Mouse (Mus musculus): ENCODE data around the gene Slc35e1. TPM values are rescaled to one million over a fixed set of nuclear protein-coding genes. Genes with fewer than 3 reads are reported as not detected.

Slc35e1 gene
- polyA plus RNA-seq, 1 experiment: 0.29 TPM

- Histone ChIP-seq H3K27me3 (ENCODE audit: control insufficient read depth) (no peaks in the 10 kb centered on the region), H3K4me3 (replicated peaks) (no peak overlapping the region), H3K36me3 (ENCODE audit: control insufficient read depth) (peaks cover 78% of the 10 kb centered on the region), H3K9me3 (ENCODE audit: control insufficient read depth, low read length) (no peaks in the 10 kb centered on the region), H3K4me1 (ENCODE audit: control insufficient read depth) (no peaks in the 10 kb centered on the region)
- TF ChIP-seq GATA1 (IDR thresholded peaks at IDR 0.05; ENCODE audit: low read length) (no peak), TAL1 (IDR thresholded peaks at IDR 0.05; ENCODE audit: low read length) (no peak)
These were observed 32.4 kb downstream of the Slc35e1 start for GRCm38 (mm10) chr8:72459881-72460533.

GRCm38 (mm10) chr8:72458457-72458856 is 34.0 kb downstream of the Slc35e1 start:
- no peak for TF ChIP-seq TAL1 (IDR thresholded peaks at IDR 0.05; ENCODE audit: low read length)
- TF ChIP-seq GATA1 (IDR thresholded peaks at IDR 0.05; ENCODE audit: low read length): no peak
- no peaks in the 10 kb centered on the region for H3K27me3 ChIP-seq (ENCODE audit: control insufficient read depth)
- H3K36me3 ChIP-seq (ENCODE audit: control insufficient read depth): peaks cover 74% of the 10 kb centered on the region
- H3K9me3 ChIP-seq (ENCODE audit: control insufficient read depth, low read length): peaks cover 3% of the 10 kb centered on the region
- H3K4me1 ChIP-seq (ENCODE audit: control insufficient read depth): no peaks in the 10 kb centered on the region
- H3K4me3 ChIP-seq (replicated peaks): no peak overlapping the region

- Histone ChIP-seq H3K4me3 (replicated peaks) (no peak overlapping the region), H3K36me3 (ENCODE audit: control insufficient read depth) (peaks cover 72% of the 10 kb centered on the region), H3K9me3 (ENCODE audit: control insufficient read depth, low read length) (peaks cover 3% of the 10 kb centered on the region), H3K27me3 (ENCODE audit: control insufficient read depth) (no peaks in the 10 kb centered on the region), H3K4me1 (ENCODE audit: control insufficient read depth) (no peaks in the 10 kb centered on the region)
- no peak for TF ChIP-seq TAL1 (IDR thresholded peaks at IDR 0.05; ENCODE audit: low read length)
- no peak for TF ChIP-seq GATA1 (IDR thresholded peaks at IDR 0.05; ENCODE audit: low read length)
These were observed 34.6 kb downstream of the Slc35e1 start for GRCm38 (mm10) chr8:72457806-72458205.

GRCm38 (mm10) chr8:72455317-72455716 is 37.1 kb downstream of the Slc35e1 start:
- H3K9me3 ChIP-seq (ENCODE audit: control insufficient read depth, low read length): peaks cover 3% of the 10 kb centered on the region
- no peak overlapping the region for H3K4me3 ChIP-seq (replicated peaks)
- peaks cover 11% of the 10 kb centered on the region for H3K4me1 ChIP-seq (ENCODE audit: control insufficient read depth)
- no peaks in the 10 kb centered on the region for H3K27me3 ChIP-seq (ENCODE audit: control insufficient read depth)
- TF ChIP-seq GATA1 (IDR thresholded peaks at IDR 0.05; ENCODE audit: low read length): no peak
- TF ChIP-seq TAL1 (IDR thresholded peaks at IDR 0.05; ENCODE audit: low read length): no peak
- peaks cover 55% of the 10 kb centered on the region for H3K36me3 ChIP-seq (ENCODE audit: control insufficient read depth)

GRCm38 (mm10) chr8:72453904-72454303 is 38.5 kb downstream of the Slc35e1 start:
- no peaks in the 10 kb centered on the region for H3K27me3 ChIP-seq (ENCODE audit: control insufficient read depth)
- H3K4me3 ChIP-seq (replicated peaks): no peak overlapping the region
- H3K36me3 ChIP-seq (ENCODE audit: control insufficient read depth): peaks cover 54% of the 10 kb centered on the region
- TF ChIP-seq TAL1 (IDR thresholded peaks at IDR 0.05; ENCODE audit: low read length): no peak
- peaks cover 3% of the 10 kb centered on the region for H3K9me3 ChIP-seq (ENCODE audit: control insufficient read depth, low read length)
- H3K4me1 ChIP-seq (ENCODE audit: control insufficient read depth): peaks cover 13% of the 10 kb centered on the region

- Histone ChIP-seq H3K4me1 (ENCODE audit: control insufficient read depth) (peaks cover 14% of the 10 kb centered on the region), H3K4me3 (replicated peaks) (no peak overlapping the region), H3K27me3 (ENCODE audit: control insufficient read depth) (no peaks in the 10 kb centered on the region), H3K9me3 (ENCODE audit: control insufficient read depth, low read length) (peaks cover 3% of the 10 kb centered on the region), H3K36me3 (ENCODE audit: control insufficient read depth) (peaks cover 46% of the 10 kb centered on the region)
- TF ChIP-seq TAL1 (IDR thresholded peaks at IDR 0.05; ENCODE audit: low read length) (no peak), GATA1 (IDR thresholded peaks at IDR 0.05; ENCODE audit: low read length) (no peak)
These were observed 40.9 kb downstream of the Slc35e1 start for GRCm38 (mm10) chr8:72451516-72451915.

GRCm38 (mm10) chr8:72445071-72445470 is 47.3 kb downstream of the Slc35e1 start:
- no peak overlapping the region for H3K4me3 ChIP-seq (replicated peaks)
- peaks cover 30% of the 10 kb centered on the region for H3K4me1 ChIP-seq (ENCODE audit: control insufficient read depth)
- no peaks in the 10 kb centered on the region for H3K27me3 ChIP-seq (ENCODE audit: control insufficient read depth)
- no peaks in the 10 kb centered on the region for H3K9me3 ChIP-seq (ENCODE audit: control insufficient read depth, low read length)
- TF ChIP-seq GATA1 (IDR thresholded peaks at IDR 0.05; ENCODE audit: low read length): no peak
- TF ChIP-seq TAL1 (IDR thresholded peaks at IDR 0.05; ENCODE audit: low read length): no peak
- peaks cover 12% of the 10 kb centered on the region for H3K36me3 ChIP-seq (ENCODE audit: control insufficient read depth)

GRCm38 (mm10) chr8:72443994-72444350 is 48.4 kb downstream of the Slc35e1 start:
- H3K4me3 ChIP-seq (replicated peaks): peak overlapping the region; percentile 60

GRCm38 (mm10) chr8:72443338-72443993 is 48.9 kb downstream of the Slc35e1 start, which contains the start of the genes Calr3 and 1700030K09Rik:
TSS of gene Calr3 (minus strand) at chr8:72443870.
TSS of gene 1700030K09Rik (plus strand) at chr8:72443880.
- TF ChIP-seq GATA1 (IDR thresholded peaks at IDR 0.05; ENCODE audit: low read length) (no peak), TAL1 (IDR thresholded peaks at IDR 0.05; ENCODE audit: low read length) (no peak)
- Histone ChIP-seq H3K9me3 (ENCODE audit: control insufficient read depth, low read length) (no peaks in the 10 kb centered on the region), H3K4me3 (replicated peaks) (peak within 1 kb of the TSS; percentile 60), H3K36me3 (ENCODE audit: control insufficient read depth) (peaks cover 2% of the 10 kb centered on the region), H3K4me1 (ENCODE audit: control insufficient read depth) (peaks cover 26% of the 10 kb centered on the region), H3K27me3 (ENCODE audit: control insufficient read depth) (no peaks in the 10 kb centered on the region)

More at GRCm38 (mm10) chr8:72443994-72444350, 48.4 kb downstream of the Slc35e1 start:
- Histone ChIP-seq H3K27me3 (ENCODE audit: control insufficient read depth) (no peaks in the 10 kb centered on the region), H3K36me3 (ENCODE audit: control insufficient read depth) (peaks cover 2% of the 10 kb centered on the region), H3K4me1 (ENCODE audit: control insufficient read depth) (peaks cover 28% of the 10 kb centered on the region), H3K9me3 (ENCODE audit: control insufficient read depth, low read length) (no peaks in the 10 kb centered on the region)
- TF ChIP-seq TAL1 (IDR thresholded peaks at IDR 0.05; ENCODE audit: low read length): no peak
- TF ChIP-seq GATA1 (IDR thresholded peaks at IDR 0.05; ENCODE audit: low read length): no peak
